Mouse (Mus musculus): Measurements from ENCODE around the gene Abca4. TPM values are rescaled to one million over a fixed set of nuclear protein-coding genes. Genes with fewer than 3 reads are reported as not detected.

Gene Abca4
- total RNA-seq (2021) = 2.1 and 5.1 TPM in 2 replicates
- long read RNA-seq = 0 reads

- DNase-seq = no peak
These were observed at the start of gene Abca4 for GRCm38 (mm10) chr3:122043799-122044547. TSS of gene Abca4 (plus strand) at chr3:122044443.

- DNase-seq = no peak
These were observed 49.1 kb upstream of the Abca4 start for GRCm38 (mm10) chr3:121995125-121995524.

- no peak for DNase-seq
These were observed 44.3 kb upstream of the Abca4 start for GRCm38 (mm10) chr3:121999934-122000333.

- no peak for DNase-seq
These were observed 42.7 kb upstream of the Abca4 start for GRCm38 (mm10) chr3:122001568-122001967.

- DNase-seq = no peak
These were observed 34.4 kb upstream of the Abca4 start for GRCm38 (mm10) chr3:122009818-122010217.

GRCm38 (mm10) chr3:122010292-122010691 is 34.0 kb upstream of the Abca4 start:
- DNase-seq = no peak

GRCm38 (mm10) chr3:122012464-122012863 is 31.8 kb upstream of the Abca4 start:
- no peak for DNase-seq

- no peak for DNase-seq
These were observed 25.8 kb upstream of the Abca4 start for GRCm38 (mm10) chr3:122018421-122018820.

GRCm38 (mm10) chr3:122019159-122019558 is 25.1 kb upstream of the Abca4 start:
- no peak for DNase-seq

GRCm38 (mm10) chr3:122021029-122021652 is 23.1 kb upstream of the Abca4 start:
- DNase-seq = no peak

- DNase-seq = no peak
These were observed 21.9 kb upstream of the Abca4 start for GRCm38 (mm10) chr3:122022355-122022754.

- DNase-seq = no peak
These were observed 17.6 kb upstream of the Abca4 start for GRCm38 (mm10) chr3:122026676-122027075.

- no peak for DNase-seq
These were observed 16.5 kb upstream of the Abca4 start for GRCm38 (mm10) chr3:122027776-122028175.

GRCm38 (mm10) chr3:122033248-122033837 is 10.9 kb upstream of the Abca4 start:
- DNase-seq = peak; percentile 12

- no peak for DNase-seq
These were observed 10.0 kb upstream of the Abca4 start for GRCm38 (mm10) chr3:122034240-122034639.

GRCm38 (mm10) chr3:122035092-122035491 is 9.2 kb upstream of the Abca4 start:
- no peak for DNase-seq

GRCm38 (mm10) chr3:122040522-122040921 is 3.7 kb upstream of the Abca4 start:
- no peak for DNase-seq

- no peak for DNase-seq
These were observed 1.1 kb upstream of the Abca4 start for GRCm38 (mm10) chr3:122043102-122043501.

- peak; percentile 20 for DNase-seq
These were observed 2.0 kb downstream of the Abca4 start for GRCm38 (mm10) chr3:122046187-122046620.

- no peak for DNase-seq
These were observed 3.2 kb downstream of the Abca4 start for GRCm38 (mm10) chr3:122047402-122047801.

GRCm38 (mm10) chr3:122047921-122048861 is 3.9 kb downstream of the Abca4 start:
- DNase-seq = peak; percentile 77

- no peak for DNase-seq
These were observed 4.9 kb downstream of the Abca4 start for GRCm38 (mm10) chr3:122049158-122049557.

All from adrenal gland, postnatal 25 days (tissue).